Comparison of ENCODE assay signal across 10 mouse cellular contexts in the genomic region with DNA sequence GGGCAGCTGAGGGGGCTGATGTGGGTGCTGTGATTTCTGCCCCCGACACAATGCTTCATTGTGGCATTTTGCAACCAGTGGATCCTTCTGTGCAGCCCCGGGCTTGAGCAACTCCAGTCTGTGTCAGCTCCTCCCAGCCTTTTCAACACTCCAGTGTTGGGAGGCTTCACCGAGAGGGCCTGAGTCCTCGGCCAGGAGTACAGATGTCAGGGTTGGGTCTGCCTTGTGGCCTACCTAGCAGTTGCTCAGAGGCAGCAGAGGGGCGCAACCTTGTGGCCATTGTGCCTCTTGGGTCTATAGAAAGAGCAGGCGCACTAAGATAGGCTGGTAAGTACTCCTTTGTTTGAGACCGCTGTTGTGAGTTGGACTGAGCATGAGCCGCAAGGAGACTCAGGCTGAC. TPM values are rescaled to one million over a fixed set of nuclear protein-coding genes. Genes with fewer than 3 reads are reported as not detected.
A peak's percentile ranks its signal among the peaks of the same experiment; 100 is the strongest.
DNase-seq lines count a peak whose midpoint lies in the region; ATAC-seq and TF ChIP-seq lines count a peak whose summit lies in the region.
"Had no signal": no experiment of that assay in that cellular context is flagged by ENCODE, and none has a peak within 500 bp of the region (broad histone marks: within the 10 kb centered on the region; RNA-seq: fewer than 3 reads in every experiment).

No protein-coding gene starts in this region.

- no peak overlapping the region for H3K4me3 ChIP-seq in midbrain, embryonic 13.5 days (replicated peaks)
- H3K4me3 ChIP-seq in midbrain, postnatal 0 days (ENCODE audit: low read depth, low read length): no peak overlapping the region
- peak overlapping the region; percentile 17; the same call in 1 of the 2 replicates for H3K4me3 ChIP-seq in liver, embryonic 16.5 days (ENCODE audit: low read depth, low read length)

- WGBS in midbrain, embryonic 13.5 days: 45% methylated on average over 8 of the region's 8 CpGs
- WGBS in midbrain, postnatal 0 days: 58% methylated on average over 8 of the region's 8 CpGs
- WGBS in liver, embryonic 16.5 days (ENCODE audit: insufficient replicate concordance): 52% methylated on average over 8 of the region's 8 CpGs

- peaks cover 25% of the 10 kb centered on the region for H3K4me1 ChIP-seq in midbrain, embryonic 13.5 days (replicated peaks)
- 0 out of 2 replicates have a peak, but pooled peaks cover 7% of the 10 kb centered on the region for H3K4me1 ChIP-seq in midbrain, postnatal 0 days (ENCODE audit: insufficient read depth, low read length)
- H3K4me1 ChIP-seq in liver, embryonic 16.5 days (ENCODE audit: control insufficient read depth, low read depth, low read length): peaks cover 52% of the 10 kb centered on the region

- H3K9me3 ChIP-seq in midbrain, embryonic 13.5 days: no peaks in the 10 kb centered on the region
- no peaks in the 10 kb centered on the region for H3K9me3 ChIP-seq in midbrain, postnatal 0 days (ENCODE audit: low read length)
- H3K9me3 ChIP-seq in liver, embryonic 16.5 days (replicated peaks; ENCODE audit: control insufficient read depth, low read length): no peaks in the 10 kb centered on the region

- H3K4me2 ChIP-seq in midbrain, embryonic 13.5 days (replicated peaks): no peak overlapping the region
- H3K4me2 ChIP-seq in midbrain, postnatal 0 days (ENCODE audit: low read depth, low read length, poor library complexity, severe bottlenecking): no peak overlapping the region
- peak overlapping the region; percentile 90 for H3K4me2 ChIP-seq in liver, embryonic 16.5 days (ENCODE audit: low read depth, low read length)

- 0 out of 2 replicates have a peak, but pooled peaks cover 9% of the 10 kb centered on the region for H3K27me3 ChIP-seq in midbrain, embryonic 13.5 days
- no peaks in the 10 kb centered on the region for H3K27me3 ChIP-seq in midbrain, postnatal 0 days (ENCODE audit: insufficient read depth, low read length)
- H3K27me3 ChIP-seq in liver, embryonic 16.5 days (ENCODE audit: control insufficient read depth, insufficient read depth, low read depth, low read length): no peaks in the 10 kb centered on the region

- no peak for TF ChIP-seq CTCF in midbrain, postnatal 0 days (IDR thresholded peaks at IDR 0.05)

- no peak overlapping the region for H3K9ac ChIP-seq in midbrain, embryonic 13.5 days (replicated peaks)
- H3K9ac ChIP-seq in midbrain, postnatal 0 days (replicated peaks; ENCODE audit: low read length, poor library complexity, severe bottlenecking): no peak overlapping the region
- H3K9ac ChIP-seq in liver, embryonic 16.5 days (ENCODE audit: low read depth, low read length): no peak overlapping the region; the same call in 1 of the 2 replicates

- no peak overlapping the region for H3K27ac ChIP-seq in midbrain, embryonic 13.5 days
- no peak overlapping the region for H3K27ac ChIP-seq in midbrain, postnatal 0 days (ENCODE audit: low read depth, low read length)
- peak overlapping the region; percentile 82 for H3K27ac ChIP-seq in liver, embryonic 16.5 days (ENCODE audit: low read length)

- 0 out of 2 replicates have a peak, but pooled peaks have one; percentile 5 for ATAC-seq in midbrain, embryonic 13.5 days
- no peak for ATAC-seq in midbrain, postnatal 0 days (ENCODE audit: low FRiP score)
- ATAC-seq in common myeloid progenitor, adult 5-6 weeks (replicated peaks; ENCODE audit: low read depth, poor library complexity, severe bottlenecking): peak; percentile 16
- ATAC-seq in liver, embryonic 16.5 days (ENCODE audit: low read depth): no peak

- no peak for DNase-seq in midbrain, postnatal 0 days (ENCODE audit: low spot score)
- peak; percentile 57 for DNase-seq in thymus, postnatal 14 days
- no peak for DNase-seq in gastrocnemius, postnatal 10 days
- DNase-seq in cerebellum, postnatal 4 days (ENCODE audit: low spot score in 2 of 2): no peak
- no peak for DNase-seq in kidney, postnatal 36 days

- H3K36me3 ChIP-seq in midbrain, embryonic 13.5 days: peaks cover 3% of the 10 kb centered on the region; the same call in 1 of the 2 replicates
- no peaks in the 10 kb centered on the region for H3K36me3 ChIP-seq in midbrain, postnatal 0 days (ENCODE audit: insufficient read depth, low read length)
- H3K36me3 ChIP-seq in liver, embryonic 16.5 days (ENCODE audit: control insufficient read depth, insufficient read depth): no peaks in the 10 kb centered on the region

RNA-seq across cellular contexts. Expression of a gene that starts 1.5 kb away (rescaled TPM):
- 2.7 and 2.8 TPM in 2 replicates for polyA plus RNA-seq in midbrain, embryonic 13.5 days (2015; fragmentation: Nextera tagmentation; extraction: Ambion mirVana)
- 3.2 and 4.8 TPM in 2 replicates for total RNA-seq in midbrain, postnatal 0 days (2014; rRNA removed)
- polyA plus RNA-seq in midbrain, postnatal 0 days (2015; fragmentation: Nextera tagmentation; extraction: Ambion mirVana): 4.7 and 5.0 TPM in 2 replicates
- 14.9 and 33.9 TPM in 2 replicates for total RNA-seq in common myeloid progenitor, adult 5-6 weeks (2017)
- polyA plus RNA-seq in liver, embryonic 16.5 days (2015; fragmentation: Nextera tagmentation; extraction: Ambion mirVana): 10.2 and 11.3 TPM in 2 replicates
- total RNA-seq in gastrocnemius, postnatal 10 days (2021): 1 to 10 TPM; 7.9 to 8.8 TPM

RNA-seq across cellular contexts. Expression of a gene that starts 15.5 kb away (rescaled TPM):
- polyA plus RNA-seq in midbrain, embryonic 13.5 days (2015; fragmentation: Nextera tagmentation; extraction: Ambion mirVana): 461 and 466 TPM in 2 replicates
- 142 and 202 TPM in 2 replicates for total RNA-seq in midbrain, postnatal 0 days (2014; rRNA removed)
- 356 and 357 TPM in 2 replicates for polyA plus RNA-seq in midbrain, postnatal 0 days (2015; fragmentation: Nextera tagmentation; extraction: Ambion mirVana)
- total RNA-seq in common myeloid progenitor, adult 5-6 weeks (2017): 75.4 and 77.0 TPM in 2 replicates
- 123 and 130 TPM in 2 replicates for polyA plus RNA-seq in liver, embryonic 16.5 days (2015; fragmentation: Nextera tagmentation; extraction: Ambion mirVana)
- total RNA-seq in gastrocnemius, postnatal 10 days (2021): 100 to 1,000 TPM; 279 to 306 TPM

RNA-seq across cellular contexts. Expression of a gene that starts 45.0 kb away (rescaled TPM):
- polyA plus RNA-seq in midbrain, embryonic 13.5 days (2015; fragmentation: Nextera tagmentation; extraction: Ambion mirVana): not detected in 2 replicates
- not detected in 2 replicates for total RNA-seq in midbrain, postnatal 0 days (2014; rRNA removed)
- polyA plus RNA-seq in midbrain, postnatal 0 days (2015; fragmentation: Nextera tagmentation; extraction: Ambion mirVana): not detected in 2 replicates
- total RNA-seq in common myeloid progenitor, adult 5-6 weeks (2017): not detected in 2 replicates
- polyA plus RNA-seq in liver, embryonic 16.5 days (2015; fragmentation: Nextera tagmentation; extraction: Ambion mirVana): not detected in 2 replicates
- not detected for total RNA-seq in gastrocnemius, postnatal 10 days (2021)
- polyA plus RNA-seq: embryonic facial prominence, embryonic 11.5 days; neural tube, embryonic 14.5 days had no signal

Comparison
In these comparisons a context has a peak if more than half of its experiments do, and no peak if none do; other contexts are left out.
1. ATAC-seq: peak in midbrain, embryonic 13.5 days (single experiment) and common myeloid progenitor, adult 5-6 weeks (single experiment); none in midbrain, postnatal 0 days (single experiment) and liver, embryonic 16.5 days (single experiment).